Mouse (Mus musculus) cerebellum, postnatal 4 days (tissue): Measurements from ENCODE around the gene Agr3.

Experiments
- DNase-seq, 2 experiments: peaks; one replicate each; pipeline ENCODE4 v3.0.0; 2022; ENCODE audit warnings: low spot score in 2 of 2, mixed read lengths in 1 of 2

Gene Agr3

DNA sequence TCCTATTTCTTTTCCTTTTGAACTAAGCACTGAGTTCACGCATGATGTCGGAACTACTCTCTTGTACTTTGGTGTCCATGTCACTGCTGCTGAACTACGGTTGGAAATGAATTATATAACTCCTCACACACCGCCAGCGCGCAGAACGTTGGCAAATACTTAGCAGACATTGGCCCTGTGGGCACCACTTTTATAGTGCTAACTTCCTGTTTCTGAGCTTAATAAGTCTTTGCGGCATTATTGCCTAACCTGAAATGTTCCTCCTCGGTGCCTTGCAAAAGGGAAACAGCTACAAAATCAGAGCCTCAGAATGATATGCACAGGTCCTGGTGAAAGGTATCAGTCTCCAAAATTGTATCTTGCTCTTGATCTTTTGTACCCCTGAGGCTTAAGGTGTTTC lies 58.1 kb downstream of the Agr3 start:
- DNase-seq: no peak

DNA sequence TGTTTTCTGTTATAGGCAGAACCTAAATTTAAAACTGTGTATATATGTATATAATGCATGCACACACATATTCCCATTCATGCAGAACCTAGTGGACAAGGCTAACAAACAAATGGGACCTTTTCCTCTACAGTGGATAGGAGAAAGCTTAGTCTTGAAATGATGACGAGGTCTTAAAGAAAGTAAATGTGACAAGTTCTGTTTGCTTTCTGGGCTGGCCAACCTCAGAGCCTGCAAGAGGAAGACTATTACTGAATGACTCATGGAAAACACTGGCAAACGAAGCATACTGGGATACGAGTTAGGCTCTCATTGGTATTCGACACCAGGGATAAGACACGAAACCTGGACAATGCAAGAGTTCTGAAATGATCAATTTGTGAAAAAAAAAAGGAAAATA lies 59.3 kb downstream of the Agr3 start:
- DNase-seq: no peak

- no peak for DNase-seq
Observed at GRCm38 (mm10) chr12:35992711-35993110, 67.3 kb downstream of the Agr3 start, which contains the start of gene Agr2. Gene Agr2, plus strand, starts transcription at chr12:35992907.

DNA sequence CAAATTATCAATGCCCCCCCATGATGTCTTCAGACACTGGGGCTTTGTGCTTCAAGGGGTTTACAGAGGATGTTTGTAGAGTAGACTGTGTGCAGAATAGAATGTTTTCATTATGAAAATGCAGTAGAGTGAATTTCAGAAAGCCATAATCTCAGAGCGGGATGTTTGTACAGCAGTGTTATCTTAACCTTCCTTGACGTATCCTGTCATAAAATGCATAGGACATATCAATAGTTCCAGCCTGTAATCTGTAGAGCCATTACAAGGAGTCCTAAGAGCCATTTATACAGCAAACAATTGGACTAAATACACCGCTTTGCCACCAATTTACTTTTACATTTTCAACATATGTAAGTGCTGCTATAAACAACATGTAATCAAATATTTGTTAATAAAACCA lies 68.2 kb downstream of the Agr3 start:
- DNase-seq: no peak

DNA sequence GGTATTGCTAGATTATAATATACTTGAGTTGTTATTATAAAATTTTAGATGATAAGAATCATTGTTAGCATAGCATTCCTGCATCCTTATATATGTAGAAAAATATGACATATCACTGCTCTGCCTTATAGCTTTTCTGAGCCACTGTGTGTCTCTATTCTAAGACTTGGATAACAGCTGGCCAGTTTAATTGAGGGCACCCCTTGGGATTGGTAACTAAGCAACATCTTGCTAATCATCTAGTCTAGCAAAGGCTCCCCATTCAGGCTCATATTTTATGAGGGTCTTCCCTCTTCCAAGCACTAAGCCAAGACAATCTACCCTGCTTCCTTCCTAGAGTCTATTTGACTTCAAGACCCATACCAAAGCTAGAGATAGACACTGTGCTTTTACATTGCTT lies 68.7 kb downstream of the Agr3 start:
- no peak for DNase-seq

DNA sequence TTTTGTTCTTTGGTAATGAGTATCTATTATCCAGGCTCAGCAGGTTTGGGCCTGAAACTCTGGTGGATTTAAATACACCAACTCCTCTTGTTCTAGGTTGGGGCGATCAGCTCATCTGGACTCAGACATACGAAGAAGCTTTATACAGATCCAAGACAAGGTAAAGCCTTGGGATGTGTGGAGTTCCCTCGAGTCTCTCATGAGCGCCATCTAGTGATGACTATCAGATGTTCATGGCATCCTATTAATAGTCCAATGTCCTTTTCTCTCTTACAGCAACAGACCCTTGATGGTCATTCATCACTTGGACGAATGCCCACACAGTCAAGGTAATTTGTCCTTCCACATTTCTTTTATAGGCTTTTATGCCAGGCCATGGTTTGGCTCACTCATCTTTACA lies 70.4 kb downstream of the Agr3 start:
- peak in 1 of 2 experiments; percentile 20 for DNase-seq
